Mouse (Mus musculus): ENCODE measurements at regions not wholly inside any gene's neighbourhood (a gene's known extent, or its start where the extent isn't known, plus 50 kb on each side); places are given as distances from the start of the nearest gene placed in this dataset.
"Not testable (repeated sequence)": the region's sequence is repeated elsewhere in the genome, so short reads cannot be mapped to it uniquely, and the experiment has no call there.

DNA sequence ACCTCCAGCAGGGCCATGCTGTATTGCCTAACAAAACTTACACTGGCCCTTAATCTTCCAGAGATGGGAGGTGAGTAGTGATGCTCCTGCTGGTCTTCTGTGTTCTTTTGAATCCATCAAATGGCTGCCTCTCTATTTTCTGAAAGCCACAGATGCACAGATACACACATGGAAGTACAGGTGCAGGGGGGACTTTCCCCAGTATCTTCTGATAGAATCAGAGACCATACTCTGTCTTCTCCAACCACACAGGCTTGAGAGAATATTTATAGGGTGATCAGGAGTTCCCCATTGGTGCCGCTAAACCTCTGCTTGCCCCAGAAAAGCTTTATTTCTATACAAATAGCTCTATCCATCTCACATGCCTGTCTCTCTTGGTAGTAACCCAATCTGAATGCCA, 133.5 kb upstream of the Tbl1xr1 start:
- Histone ChIP-seq H3K9ac (no peak overlapping the region), H3K9me3 (no peaks in the 10 kb centered on the region), H3K27ac (replicated peaks) (no peak overlapping the region), H3K27me3 (no peaks in the 10 kb centered on the region), H3K36me3 (no peaks in the 10 kb centered on the region), H3K4me1 (replicated peaks) (peaks cover 6% of the 10 kb centered on the region; the same call in 1 of the 2 replicates), H3K4me2 (no peak overlapping the region), H3K4me3 (no peak overlapping the region)
- WGBS = 92% methylated on average over 1 of the region's 1 CpGs
- ATAC-seq (ENCODE audit: low FRiP score, low read depth) = no peak

DNA sequence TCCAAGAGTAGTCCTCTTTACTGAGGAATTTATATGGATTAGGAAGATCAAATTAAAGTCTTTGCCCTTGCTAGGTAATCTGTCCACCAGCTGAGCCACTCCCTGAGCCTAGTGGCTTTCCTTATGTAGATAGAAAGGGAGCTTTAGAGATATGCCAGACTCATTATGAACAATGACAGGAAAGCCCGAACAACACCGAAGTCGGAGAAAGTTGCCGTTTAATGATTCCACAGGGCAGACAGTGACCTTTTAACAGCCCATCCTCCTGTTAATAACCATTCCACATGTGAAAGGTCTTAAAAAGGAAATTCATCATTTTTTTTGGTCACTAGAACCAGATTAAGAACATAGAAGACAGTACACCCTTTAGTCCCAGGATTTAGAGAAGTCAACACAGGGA, 130.7 kb upstream of the Tbl1xr1 start:
- no peaks in the 10 kb centered on the region for H3K36me3 ChIP-seq
- no peak overlapping the region for H3K4me2 ChIP-seq
- no peaks in the 10 kb centered on the region for H3K9me3 ChIP-seq
- no peak overlapping the region for H3K27ac ChIP-seq (replicated peaks)
- ATAC-seq (ENCODE audit: low FRiP score, low read depth) = no peak
- H3K27me3 ChIP-seq = no peaks in the 10 kb centered on the region
- H3K4me1 ChIP-seq (replicated peaks) = 0 out of 2 replicates have a peak, but pooled peaks cover 2% of the 10 kb centered on the region
- H3K9ac ChIP-seq = no peak overlapping the region
- no peak overlapping the region for H3K4me3 ChIP-seq
- 68% methylated on average over 4 of the region's 4 CpGs for WGBS

DNA sequence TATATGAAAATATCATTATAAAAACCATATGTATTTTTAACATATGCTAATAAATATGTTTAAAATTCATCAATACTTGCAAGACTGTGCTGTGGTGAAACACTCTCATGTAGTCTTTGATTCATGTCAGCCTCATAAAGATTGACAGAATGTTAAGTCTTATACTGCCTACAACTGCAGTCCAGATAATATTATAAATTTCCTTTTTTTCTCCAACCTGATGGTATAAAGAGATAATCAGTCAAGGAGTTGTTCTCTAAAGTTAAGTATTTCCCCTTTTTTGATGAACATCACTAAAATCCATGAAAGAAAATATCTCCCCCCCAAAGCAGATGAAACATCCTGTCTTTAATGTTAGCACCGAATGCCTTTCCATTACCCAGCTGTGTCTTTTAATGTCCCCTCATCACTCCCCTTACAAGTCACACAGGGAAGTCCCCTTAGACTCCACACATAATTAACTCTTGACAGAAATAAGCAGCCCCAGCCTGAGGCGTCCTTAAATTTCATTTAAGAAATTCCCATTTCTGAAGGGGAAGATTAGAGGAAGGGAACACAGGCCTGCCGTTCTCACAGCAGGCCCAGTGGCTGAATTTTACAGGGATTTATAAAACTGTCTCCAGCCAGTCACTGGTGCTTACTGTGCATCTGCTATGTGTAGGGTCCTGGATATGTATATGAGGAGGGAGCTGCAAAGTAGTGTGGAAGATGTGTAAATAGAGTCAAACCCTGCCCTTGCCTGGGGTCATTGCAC, 129.0 kb upstream of the Tbl1xr1 start:
- 0 out of 2 replicates have a peak, but pooled peaks cover 2% of the 10 kb centered on the region for H3K4me1 ChIP-seq (replicated peaks)
- H3K4me3 ChIP-seq = no peak overlapping the region
- no peak overlapping the region for H3K27ac ChIP-seq (replicated peaks)
- no peak overlapping the region for H3K9ac ChIP-seq
- 18% methylated on average over 3 of the region's 3 CpGs for WGBS
- H3K9me3 ChIP-seq = no peaks in the 10 kb centered on the region
- no peaks in the 10 kb centered on the region for H3K27me3 ChIP-seq
- H3K4me2 ChIP-seq = no peak overlapping the region
- no peaks in the 10 kb centered on the region for H3K36me3 ChIP-seq
- ATAC-seq (ENCODE audit: low FRiP score, low read depth) = no peak; the same call in 1 of the 2 replicates

DNA sequence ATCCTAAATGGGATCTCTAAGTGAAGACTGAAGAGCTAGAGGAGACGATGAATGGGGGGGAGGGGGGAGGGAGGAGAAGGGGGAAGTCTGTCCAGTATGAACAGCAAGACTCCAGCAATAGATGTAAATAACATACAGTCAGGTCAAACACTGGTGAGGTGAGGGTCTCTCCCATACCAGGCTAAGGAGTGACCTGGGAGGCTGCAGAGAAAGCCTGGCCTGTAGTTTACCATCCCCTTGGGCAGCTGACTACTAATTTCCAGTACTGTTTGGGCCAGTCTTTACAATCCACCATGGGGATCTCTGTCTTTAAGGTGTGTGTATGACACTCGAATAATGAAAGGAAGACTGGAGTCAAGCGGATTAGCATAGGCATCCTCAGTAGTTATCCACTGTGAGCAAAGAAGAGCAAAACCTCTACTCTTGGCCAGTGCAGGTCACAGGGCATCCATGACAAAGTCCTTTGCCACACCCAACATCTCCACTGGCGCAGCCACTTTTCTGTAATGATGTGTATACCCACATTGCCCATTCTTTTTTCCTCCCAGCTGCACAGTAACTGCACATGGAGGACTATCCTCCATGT, 128.3 kb upstream of the Tbl1xr1 start:
- Histone ChIP-seq H3K27ac (replicated peaks) (no peak overlapping the region), H3K36me3 (no peaks in the 10 kb centered on the region)
- ATAC-seq (ENCODE audit: low FRiP score, low read depth) = no peak

DNA sequence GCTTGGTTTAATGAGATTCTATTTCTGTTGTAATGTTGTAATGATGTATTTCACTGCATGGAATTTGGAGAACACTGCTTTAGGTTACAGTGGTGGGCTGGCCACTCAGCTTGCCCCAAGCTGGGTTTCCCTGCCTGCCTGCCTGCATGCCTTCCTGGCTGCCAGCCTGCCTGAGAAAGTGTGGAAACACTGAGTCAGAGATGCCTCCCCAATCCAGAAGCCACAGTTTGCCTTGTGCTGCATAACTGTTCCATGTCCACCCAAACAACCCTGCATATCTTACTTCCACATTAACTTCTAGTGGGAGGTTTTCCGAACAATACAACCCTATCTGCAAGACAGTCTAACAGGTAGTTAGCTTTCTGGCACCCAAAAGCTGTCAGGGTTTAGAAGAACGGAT, 127.0 kb upstream of the Tbl1xr1 start:
- no peak overlapping the region for H3K27ac ChIP-seq (replicated peaks)
- no peaks in the 10 kb centered on the region for H3K36me3 ChIP-seq
- H3K9me3 ChIP-seq = no peaks in the 10 kb centered on the region
- H3K9ac ChIP-seq = no peak overlapping the region
- H3K4me3 ChIP-seq = no peak overlapping the region
- H3K4me1 ChIP-seq (replicated peaks) = 0 out of 2 replicates have a peak, but pooled peaks cover 2% of the 10 kb centered on the region
- no peak overlapping the region for H3K4me2 ChIP-seq
- ATAC-seq (ENCODE audit: low FRiP score, low read depth) = no peak
- H3K27me3 ChIP-seq = no peaks in the 10 kb centered on the region
- 89% methylated on average over 2 of the region's 2 CpGs for WGBS

More for the DNA sequence above, 128.3 kb upstream of the Tbl1xr1 start:
- H3K9ac ChIP-seq = no peak overlapping the region
- no peak overlapping the region for H3K4me3 ChIP-seq
- H3K4me1 ChIP-seq (replicated peaks) = 0 out of 2 replicates have a peak, but pooled peaks cover 2% of the 10 kb centered on the region
- no peaks in the 10 kb centered on the region for H3K9me3 ChIP-seq
- WGBS = 51% methylated on average over 4 of the region's 4 CpGs
- no peak overlapping the region for H3K4me2 ChIP-seq
- no peaks in the 10 kb centered on the region for H3K27me3 ChIP-seq

DNA sequence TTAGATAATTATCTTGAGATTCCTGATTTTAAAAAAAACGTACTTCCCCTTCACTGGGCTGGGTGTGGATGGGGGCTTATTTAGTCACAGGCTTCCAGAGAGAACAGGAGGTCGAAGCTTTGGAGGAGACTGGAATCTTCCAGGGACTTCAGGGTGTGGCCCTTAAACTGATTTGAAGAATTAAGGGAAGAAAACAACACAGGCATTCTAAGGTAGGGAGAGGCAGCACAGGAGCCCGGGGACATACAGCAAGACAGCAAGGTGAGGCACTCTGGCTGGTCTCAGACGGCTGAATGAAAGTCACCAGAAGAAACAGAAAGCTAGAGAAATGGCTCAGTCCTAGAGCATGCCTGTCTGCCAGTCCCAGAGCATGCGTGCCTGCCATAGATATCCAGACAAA, 125.9 kb upstream of the Tbl1xr1 start:
- Histone ChIP-seq H3K27me3 (no peaks in the 10 kb centered on the region), H3K36me3 (no peaks in the 10 kb centered on the region), H3K27ac (replicated peaks) (no peak overlapping the region), H3K4me1 (replicated peaks) (0 out of 2 replicates have a peak, but pooled peaks cover 2% of the 10 kb centered on the region), H3K4me2 (no peak overlapping the region), H3K9ac (no peak overlapping the region), H3K9me3 (no peaks in the 10 kb centered on the region), H3K4me3 (no peak overlapping the region)
- no peak for ATAC-seq (ENCODE audit: low FRiP score, low read depth)
- WGBS = 87% methylated on average over 5 of the region's 5 CpGs

DNA sequence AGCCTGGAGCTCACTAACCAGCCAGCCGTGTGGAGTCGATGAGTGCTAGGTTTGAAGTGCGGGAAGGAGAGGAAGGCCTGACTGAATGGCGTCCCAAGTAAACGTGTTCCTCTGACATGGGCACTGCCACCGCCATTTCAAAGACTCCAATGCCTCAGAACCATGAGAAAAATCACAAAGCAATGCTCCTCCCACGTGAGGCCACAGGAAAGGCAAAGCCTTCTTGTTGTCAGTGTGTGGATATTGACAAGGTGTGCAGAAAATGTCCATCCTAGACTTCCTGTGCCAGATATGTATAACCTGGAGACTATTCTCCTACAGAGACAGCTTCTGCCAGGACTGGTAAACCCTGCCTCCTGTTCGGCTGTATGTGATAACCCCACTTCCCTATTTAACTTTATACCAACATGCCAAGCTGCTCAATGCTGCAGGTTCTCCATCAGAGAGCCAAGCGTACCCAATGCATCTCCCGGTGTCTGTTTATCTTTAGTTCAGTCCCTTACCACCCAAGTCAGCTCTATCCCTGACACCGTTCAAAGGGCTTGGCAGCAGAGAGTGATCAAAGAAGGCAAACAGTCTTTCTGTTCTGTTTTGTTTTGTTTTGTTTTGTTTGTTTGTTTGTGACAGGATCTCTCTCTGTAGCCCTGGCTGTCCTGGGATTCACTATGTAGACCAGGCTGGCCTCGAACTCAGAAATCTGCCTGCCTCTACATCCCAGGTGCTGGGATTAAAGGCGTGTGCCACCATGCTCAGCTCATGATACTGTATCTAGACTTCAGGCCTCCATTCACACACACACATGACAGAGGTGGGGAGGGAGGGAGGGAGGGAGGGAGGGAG, 124.8 kb upstream of the Tbl1xr1 start:
- no peak overlapping the region for H3K4me2 ChIP-seq
- H3K4me1 ChIP-seq (replicated peaks) = 0 out of 2 replicates have a peak, but pooled peaks cover 2% of the 10 kb centered on the region
- H3K36me3 ChIP-seq = no peaks in the 10 kb centered on the region
- ATAC-seq (ENCODE audit: low FRiP score, low read depth) = no peak
- no peak overlapping the region for H3K27ac ChIP-seq (replicated peaks)
- H3K27me3 ChIP-seq = no peaks in the 10 kb centered on the region
- no peak overlapping the region for H3K4me3 ChIP-seq
- WGBS = 90% methylated on average over 13 of the region's 13 CpGs
- no peaks in the 10 kb centered on the region for H3K9me3 ChIP-seq
- H3K9ac ChIP-seq = no peak overlapping the region

DNA sequence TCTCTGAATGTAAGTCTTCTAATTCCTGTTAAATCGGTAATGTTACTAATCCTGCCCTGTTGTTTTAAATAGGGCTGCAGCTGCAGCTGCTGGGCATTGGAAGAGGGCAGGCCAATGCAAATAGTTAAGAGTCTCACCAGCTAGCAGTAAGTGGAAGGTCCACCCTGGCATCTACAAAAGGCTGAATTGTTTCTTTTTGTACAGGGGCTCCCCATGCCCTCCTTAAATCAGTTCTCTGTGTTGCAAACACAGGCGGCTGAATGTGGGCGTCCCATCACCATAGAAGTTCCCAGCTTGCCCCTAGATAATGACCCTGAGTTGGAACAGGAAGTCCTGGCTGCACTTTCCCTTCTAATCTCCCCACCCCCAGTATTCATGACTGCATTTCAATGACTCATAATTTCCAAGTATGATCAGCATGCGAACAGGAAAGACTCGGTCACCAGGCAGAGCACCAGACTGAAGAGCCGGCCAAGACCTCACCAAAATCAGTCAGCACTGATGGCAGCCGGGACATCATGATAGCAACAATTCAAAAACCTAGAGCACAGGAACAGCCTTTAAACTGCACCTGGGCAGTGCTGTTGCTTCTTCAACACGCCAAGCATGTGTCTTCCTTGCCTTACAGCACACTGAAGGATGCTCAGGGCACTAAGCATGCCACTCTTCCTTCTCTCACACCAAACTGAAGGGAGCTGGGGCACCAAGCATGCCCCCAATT, 123.6 kb upstream of the Tbl1xr1 start:
- Histone ChIP-seq H3K4me2 (no peak overlapping the region), H3K9me3 (no peaks in the 10 kb centered on the region), H3K4me1 (replicated peaks) (no peaks in the 10 kb centered on the region), H3K9ac (no peak overlapping the region), H3K27ac (replicated peaks) (no peak overlapping the region), H3K36me3 (no peaks in the 10 kb centered on the region), H3K27me3 (no peaks in the 10 kb centered on the region), H3K4me3 (no peak overlapping the region)
- no peak for ATAC-seq (ENCODE audit: low FRiP score, low read depth)
- WGBS = 58% methylated on average over 8 of the region's 8 CpGs

DNA sequence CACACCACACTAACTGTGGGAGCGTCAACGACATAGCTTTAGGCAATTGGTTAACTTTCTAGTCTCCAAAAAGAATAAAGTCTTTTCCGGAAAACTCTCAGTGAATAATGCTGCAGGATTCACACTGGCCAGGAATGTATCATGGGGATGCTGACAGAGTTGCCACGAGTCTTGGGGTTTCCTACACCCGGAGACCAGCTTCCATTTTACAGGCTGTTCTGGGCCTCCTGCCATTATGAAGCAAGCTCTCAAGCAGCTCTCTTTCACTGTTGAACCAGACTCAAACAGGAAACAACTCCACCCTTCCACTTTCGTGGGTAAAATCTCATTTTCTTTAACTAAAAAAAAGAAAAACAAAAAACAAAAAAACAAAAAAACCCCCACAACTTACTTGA, 123.0 kb upstream of the Tbl1xr1 start:
- Histone ChIP-seq H3K4me3 (no peak overlapping the region), H3K36me3 (no peaks in the 10 kb centered on the region), H3K27ac (replicated peaks) (no peak overlapping the region), H3K4me2 (no peak overlapping the region), H3K9ac (no peak overlapping the region), H3K27me3 (no peaks in the 10 kb centered on the region), H3K9me3 (no peaks in the 10 kb centered on the region), H3K4me1 (replicated peaks) (no peaks in the 10 kb centered on the region)
- ATAC-seq (ENCODE audit: low FRiP score, low read depth) = no peak
- 89% methylated on average over 6 of the region's 6 CpGs for WGBS

DNA sequence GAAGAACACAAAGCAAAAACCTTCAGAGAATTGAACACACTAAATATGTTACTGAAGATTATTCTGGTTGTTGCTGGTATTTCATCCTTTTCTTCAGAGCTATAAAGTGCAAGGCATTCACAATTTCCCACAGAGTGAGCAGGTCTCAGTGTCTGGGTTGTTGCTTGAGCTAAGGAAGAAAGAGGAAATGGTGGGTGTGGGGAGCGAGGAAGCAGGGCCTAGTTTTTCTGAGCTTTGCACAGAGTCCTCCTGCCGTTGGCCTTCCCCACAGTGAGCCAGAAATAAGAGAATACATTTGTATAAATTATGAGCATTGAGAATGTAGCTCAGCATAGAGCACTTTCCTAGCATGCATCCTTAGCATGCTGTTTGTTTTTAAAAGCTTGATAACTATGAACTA, 120.8 kb upstream of the Tbl1xr1 start:
- no peak overlapping the region for H3K4me3 ChIP-seq
- no peaks in the 10 kb centered on the region for H3K4me1 ChIP-seq (replicated peaks)
- no peak overlapping the region for H3K4me2 ChIP-seq
- no peaks in the 10 kb centered on the region for H3K9me3 ChIP-seq
- H3K9ac ChIP-seq = no peak overlapping the region
- no peak overlapping the region for H3K27ac ChIP-seq (replicated peaks)
- ATAC-seq (ENCODE audit: low FRiP score, low read depth) = no peak
- 53% methylated on average over 2 of the region's 2 CpGs for WGBS
- H3K36me3 ChIP-seq = no peaks in the 10 kb centered on the region
- no peaks in the 10 kb centered on the region for H3K27me3 ChIP-seq

DNA sequence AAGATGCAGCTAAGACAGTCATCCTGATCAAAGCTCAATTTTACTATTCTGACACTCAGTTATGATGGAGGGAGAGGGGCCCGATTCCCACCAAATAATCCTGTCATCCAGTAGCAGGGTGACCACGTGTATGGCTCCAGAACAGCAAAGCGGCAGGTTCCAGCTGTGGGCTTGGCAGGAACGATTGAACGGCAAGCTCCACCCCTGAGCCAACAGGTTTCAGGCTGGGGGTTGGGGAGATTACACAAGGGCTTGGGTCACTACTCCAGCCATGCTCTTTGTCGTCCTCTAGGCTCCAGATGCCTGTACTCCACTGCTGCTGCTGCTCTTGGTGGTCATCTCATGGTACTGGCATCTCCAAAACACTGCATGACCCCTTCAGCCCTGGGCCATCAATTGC, 119.3 kb upstream of the Tbl1xr1 start:
- H3K9me3 ChIP-seq; H3K9ac ChIP-seq; H3K4me3 ChIP-seq; H3K4me1 ChIP-seq (replicated peaks); H3K27me3 ChIP-seq; H3K36me3 ChIP-seq; H3K27ac ChIP-seq (replicated peaks); ATAC-seq (ENCODE audit: low FRiP score, low read depth); H3K4me2 ChIP-seq: not testable (repeated sequence)
- WGBS = 75% methylated on average over 6 of the region's 6 CpGs

Data from hindbrain, embryonic 15.5 days (tissue).